ENCODE assay signal across 28 mouse cellular contexts in the genomic region with DNA sequence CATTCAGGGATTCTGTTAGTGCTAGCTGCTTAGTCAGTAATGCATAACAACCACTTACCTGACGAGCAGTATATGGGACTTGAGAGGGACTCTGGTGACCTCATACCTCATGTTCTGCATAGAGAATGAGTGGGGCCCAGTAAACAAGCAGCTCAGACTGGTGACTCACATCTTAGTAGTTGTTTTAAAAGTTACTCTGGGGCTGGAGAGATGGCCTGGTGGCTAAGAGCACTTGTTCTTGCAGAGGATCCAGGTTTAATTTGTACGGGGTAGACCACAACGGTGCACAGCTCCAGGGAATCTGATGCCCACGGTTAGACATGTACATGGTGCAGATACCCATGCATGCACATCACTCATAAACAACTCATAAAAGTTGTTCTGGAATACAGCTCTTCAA.
"Had no signal": no experiment of that assay in that cellular context is flagged by ENCODE, and none has a peak within 500 bp of the region (broad histone marks: within the 10 kb centered on the region; RNA-seq: fewer than 3 reads in every experiment).

No protein-coding gene starts in this region.

- H3K4me3 ChIP-seq: gastrocnemius, adult 2 months; heart, adult 2 months; heart, embryonic 13.5 days; heart, embryonic 15.5 days; hindbrain, embryonic 10.5 days; hindbrain, embryonic 12.5 days; intestine, embryonic 15.5 days; layer of hippocampus, adult 2 months; left cerebral cortex, adult 2 months; limb, embryonic 13.5 days; limb, embryonic 15.5 days; liver, embryonic 12.5 days had no signal

- H3K4me2 ChIP-seq: heart, embryonic 11.5 days; heart, embryonic 13.5 days; heart, embryonic 15.5 days; hindbrain, embryonic 12.5 days; hindbrain, embryonic 14.5 days; intestine, embryonic 15.5 days; limb, embryonic 13.5 days; limb, embryonic 15.5 days; liver, embryonic 12.5 days had no signal

- H3K27ac ChIP-seq: heart, adult 2 months; heart, embryonic 13.5 days; heart, embryonic 15.5 days; hindbrain, embryonic 10.5 days; hindbrain, embryonic 12.5 days; hindbrain, embryonic 14.5 days; intestine, embryonic 15.5 days; layer of hippocampus, adult 2 months; left cerebral cortex, adult 2 months; limb, embryonic 13.5 days; limb, embryonic 15.5 days; liver, embryonic 12.5 days; liver, embryonic 14.5 days had no signal

- H3K36me3 ChIP-seq: heart, embryonic 13.5 days; heart, embryonic 15.5 days; hindbrain, embryonic 10.5 days; hindbrain, embryonic 12.5 days; intestine, embryonic 15.5 days; limb, embryonic 13.5 days; limb, embryonic 15.5 days had no signal

- H3K4me1 ChIP-seq: intestine, embryonic 15.5 days had no signal

- DNase-seq: gastrocnemius, adult 2 months; gastrocnemius, postnatal 10 days; gastrocnemius, postnatal 25 days; heart, adult 2 months; heart, postnatal 14 days; heart, postnatal 4 days; kidney, adult 11 months; kidney, adult 2 months; kidney, adult 9 months; kidney, postnatal 10 days; kidney, postnatal 25 days; kidney, postnatal 4 days; left cerebral cortex, postnatal 4 days had no signal

- H3K27me3 ChIP-seq: heart, embryonic 13.5 days; heart, embryonic 15.5 days; hindbrain, embryonic 12.5 days; intestine, embryonic 15.5 days; limb, embryonic 15.5 days; liver, embryonic 12.5 days had no signal

- H3K9ac ChIP-seq: heart, embryonic 13.5 days; heart, embryonic 15.5 days; hindbrain, embryonic 12.5 days; hindbrain, embryonic 14.5 days; intestine, embryonic 15.5 days; limb, embryonic 13.5 days; limb, embryonic 15.5 days; liver, embryonic 12.5 days; liver, embryonic 14.5 days had no signal

- ATAC-seq: hindbrain, embryonic 16.5 days; inflammation-experienced regulatory T-cells, adult 6 months; intestine, embryonic 15.5 days; liver, embryonic 12.5 days had no signal

- H3K9me3 ChIP-seq: heart, embryonic 13.5 days; heart, embryonic 15.5 days; hindbrain, embryonic 10.5 days; hindbrain, embryonic 12.5 days; intestine, embryonic 15.5 days; limb, embryonic 13.5 days; limb, embryonic 15.5 days; liver, embryonic 12.5 days had no signal
